Mouse (Mus musculus) adipose tissue, adult 10 weeks (tissue): ENCODE data around the gene Anapc5. TPM values are rescaled to one million over a fixed set of nuclear protein-coding genes. Genes with fewer than 3 reads are reported as not detected.

Source experiments
- polyA plus RNA-seq: library from polyadenylated mRNA; stranded (reverse); fragments of 350-450 nt; fragmentation: Illumina TruSeq; extraction: RNeasy Lipid Tissue Mini Kit (QIAGEN cat#74804); gene quantifications from one replicate; pipeline ENCODE4 v1.2.3, GENCODE M21; 2014; ENCODE audit warnings: low read depth, low replicate concordance

The Anapc5 gene
- polyA plus RNA-seq, result 196 TPM

GRCm38 (mm10) chr5:122820777-122821523 lies at the start of gene Anapc5:
Gene Anapc5 (minus strand): TSS chr5:122821339.

GRCm38 (mm10) chr5:122849521-122850318 lies 28.6 kb upstream of the Anapc5 start, which contains the start of gene Rnf34:
Gene Rnf34 (plus strand): TSS chr5:122850048.

GRCm38 (mm10) chr5:122779277-122779834 lies 41.8 kb downstream of the Anapc5 start, which contains the start of gene Camkk2:
Gene Camkk2 (minus strand): TSS chr5:122779409.

Other genes starting within 250 kb of the Anapc5 start
- gene Ift81, start 206.8 kb downstream of the Anapc5 start, polyA plus RNA-seq, result 17.1 TPM
- 11.0 TPM for gene P2rx7, start 177.4 kb downstream of the Anapc5 start, polyA plus RNA-seq
- 38.4 TPM for gene P2rx4, start 113.8 kb downstream of the Anapc5 start, polyA plus RNA-seq
- gene Camkk2, start 41.9 kb downstream of the Anapc5 start, polyA plus RNA-seq, result 12.5 TPM
- gene Rnf34, start 28.7 kb upstream of the Anapc5 start, polyA plus RNA-seq, result 18.8 TPM
- gene Kdm2b, start 168.5 kb upstream of the Anapc5 start, polyA plus RNA-seq, result 17.7 TPM
- gene Orai1, start 193.7 kb upstream of the Anapc5 start, polyA plus RNA-seq, result 14.2 TPM
- gene Morn3, start 225.7 kb upstream of the Anapc5 start, polyA plus RNA-seq, result 17.7 TPM
- gene Tmem120b, start 247.1 kb upstream of the Anapc5 start, polyA plus RNA-seq, result 44.1 TPM